Mouse (Mus musculus) yolk sac, embryonic 10.5 days (tissue): ENCODE measurements at regions not wholly inside any gene's neighbourhood (a gene's known extent, or its start where the extent isn't known, plus 50 kb on each side); places are given as distances from the start of the nearest gene placed in this dataset.

Source experiments
- DNase-seq: peaks from one replicate; pipeline ENCODE4 v3.0.0-alpha.2; 2017; ENCODE audit warnings: low spot score

- no peak for DNase-seq
Observed at GRCm38 (mm10) chr8:103501328-103501727, 600.1 kb upstream of the Cdh5 start.

GRCm38 (mm10) chr8:103502991-103503767, 598.2 kb upstream of the Cdh5 start:
- DNase-seq: no peak

GRCm38 (mm10) chr8:103506334-103506733, 595.1 kb upstream of the Cdh5 start:
- no peak for DNase-seq

GRCm38 (mm10) chr8:103507068-103507467, 594.4 kb upstream of the Cdh5 start:
- no peak for DNase-seq

GRCm38 (mm10) chr8:103520141-103520866, 581.1 kb upstream of the Cdh5 start:
- DNase-seq: no peak

- no peak for DNase-seq
Observed at GRCm38 (mm10) chr8:103530903-103531302, 570.5 kb upstream of the Cdh5 start.

GRCm38 (mm10) chr8:103534971-103535370, 566.5 kb upstream of the Cdh5 start:
- DNase-seq: no peak

- DNase-seq: no peak
Observed at GRCm38 (mm10) chr8:103536856-103537255, 564.6 kb upstream of the Cdh5 start.

GRCm38 (mm10) chr8:103541954-103542353, 559.5 kb upstream of the Cdh5 start:
- no peak for DNase-seq

- no peak for DNase-seq
Observed at GRCm38 (mm10) chr8:103551916-103552535, 549.4 kb upstream of the Cdh5 start.

GRCm38 (mm10) chr8:103561606-103562005, 539.8 kb upstream of the Cdh5 start:
- no peak for DNase-seq

GRCm38 (mm10) chr8:103570864-103571425, 530.5 kb upstream of the Cdh5 start:
- no peak for DNase-seq

- no peak for DNase-seq
Observed at GRCm38 (mm10) chr8:103577147-103577546, 524.3 kb upstream of the Cdh5 start.

GRCm38 (mm10) chr8:103578006-103578405, 523.4 kb upstream of the Cdh5 start:
- no peak for DNase-seq

- no peak for DNase-seq
Observed at GRCm38 (mm10) chr8:103608291-103608690, 493.1 kb upstream of the Cdh5 start.

- no peak for DNase-seq
Observed at GRCm38 (mm10) chr8:103623781-103624434, 477.5 kb upstream of the Cdh5 start.

GRCm38 (mm10) chr8:103625166-103625890, 476.1 kb upstream of the Cdh5 start:
- DNase-seq: no peak

GRCm38 (mm10) chr8:103626446-103626845, 475.0 kb upstream of the Cdh5 start:
- no peak for DNase-seq

GRCm38 (mm10) chr8:103632543-103632942, 468.9 kb upstream of the Cdh5 start:
- DNase-seq: no peak

- no peak for DNase-seq
Observed at GRCm38 (mm10) chr8:103634951-103635350, 466.5 kb upstream of the Cdh5 start.

- DNase-seq: no peak
Observed at GRCm38 (mm10) chr8:103643621-103644020, 457.8 kb upstream of the Cdh5 start.
